Mouse (Mus musculus) ES-Bruce4 (cell line): ENCODE measurements at regions not wholly inside any gene's neighbourhood (a gene's known extent, or its start where the extent isn't known, plus 50 kb on each side); places are given as distances from the start of the nearest gene placed in this dataset.

Source experiments
- CTCF ChIP-seq: IDR thresholded peaks from one replicate; pipeline ENCODE4 v1.8.1; 2011; ENCODE audit warnings: low read depth, low read length
- POLR2A ChIP-seq: IDR thresholded peaks from one replicate; pipeline ENCODE4 v1.8.1; 2011; ENCODE audit warnings: low read length; ENCODE audit not compliant: insufficient read depth

- TF ChIP-seq POLR2A (no peak), CTCF (no peak)
These were observed 99.6 kb upstream of the Nfe2l3 start for GRCm38 (mm10) chr6:51332841-51333240.
